Mouse (Mus musculus) heart, embryonic 16.5 days (tissue): Measurements from ENCODE around the gene Cx3cr1. TPM values are rescaled to one million over a fixed set of nuclear protein-coding genes. Genes with fewer than 3 reads are reported as not detected.

Experiments
- ATAC-seq: fragments of 200-750 bp; cut with Nextera tagmentation; replicated peaks from 2 replicates; pipeline ENCODE4 v1.8.0; 2017; ENCODE audit warnings: moderate number of reproducible peaks; ENCODE audit not compliant: insufficient read depth, low FRiP score; ENCODE audit errors: extremely low read depth
- H3K27ac ChIP-seq: fragments of 300-500 bp; sonication (generic); 2 replicates; pipeline ENCODE4 v1.5.1; 2014; ENCODE audit warnings: mild to moderate bottlenecking, low read length, control low read depth, moderate library complexity
- H3K27me3 ChIP-seq: fragments of 300-500 bp; sonication (generic); 2 replicates; pipeline ENCODE4 v1.6.1; 2014; ENCODE audit warnings: low read length, mixed read lengths; ENCODE audit not compliant: control insufficient read depth, insufficient read depth
- H3K36me3 ChIP-seq: fragments of 300-500 bp; sonication (generic); 2 replicates; pipeline ENCODE4 v1.6.1; 2014; ENCODE audit not compliant: control insufficient read depth, insufficient read depth
- H3K4me1 ChIP-seq: fragments of 300-500 bp; sonication (generic); 2 replicates; pipeline ENCODE4 v1.6.1; 2014; ENCODE audit warnings: low read length, mixed read lengths; ENCODE audit not compliant: control insufficient read depth, insufficient read depth
- H3K4me2 ChIP-seq: fragments of 300-500 bp; sonication (generic); 2 replicates; pipeline ENCODE4 v1.6.1; 2014; ENCODE audit warnings: low read depth, mild to moderate bottlenecking, control low read depth, low read length
- H3K4me3 ChIP-seq: fragments of 300-500 bp; sonication (generic); 2 replicates; pipeline ENCODE4 v1.5.1; 2014; ENCODE audit warnings: mild to moderate bottlenecking, control low read depth, low read length
- H3K9ac ChIP-seq: fragments of 300-500 bp; sonication (generic); 2 replicates; pipeline ENCODE4 v1.6.1; 2014; ENCODE audit warnings: low read length, control low read depth
- H3K9me3 ChIP-seq: fragments of 300-500 bp; sonication (generic); replicated peaks from 2 replicates; pipeline ENCODE4 v1.6.1; 2016; ENCODE audit warnings: low read length; ENCODE audit not compliant: control insufficient read depth
- WGBS: fragments of 180-500 bp; shearing (Covaris S2); extraction: QIAGEN DNeasy Blood & Tissue Kit; methylation state at CpG from one replicate; pipeline ENCODE4 v1.1.7; 2014; 5-methylcytosine and 5-hydroxymethylcytosine counted together
- polyA plus RNA-seq: library from polyadenylated mRNA; unstranded; fragments of >200 nt; fragmentation: Nextera tagmentation; extraction: Ambion mirVana; gene quantifications from 2 replicates; pipeline ENCODE4 v1.2.1, GENCODE M21; 2015

Gene Cx3cr1
- polyA plus RNA-seq, 1 experiment from 2014 or later, result 6.1 TPM

- H3K27me3 ChIP-seq, result no peaks in the 10 kb centered on the region
- no peaks in the 10 kb centered on the region for H3K9me3 ChIP-seq
- 69% methylated on average over 5 of the region's 5 CpGs for WGBS
- peak overlapping the region; percentile 67 for H3K9ac ChIP-seq
- no peak for ATAC-seq
- no peaks in the 10 kb centered on the region for H3K36me3 ChIP-seq
- H3K4me2 ChIP-seq, result no peak overlapping the region; the same call in 1 of the 2 replicates
- no peak overlapping the region for H3K4me3 ChIP-seq
- peak overlapping the region; percentile 99 for H3K27ac ChIP-seq
- H3K4me1 ChIP-seq, result peaks cover 38% of the 10 kb centered on the region
Measured at GRCm38 (mm10) chr9:120024625-120025024, 45.1 kb downstream of the Cx3cr1 start.

- WGBS, result 38% methylated on average over 10 of the region's 10 CpGs
- H3K36me3 ChIP-seq, result 0 out of 2 replicates have a peak, but pooled peaks cover under 1% of the 10 kb centered on the region
- peak overlapping the region; percentile 55 for H3K4me2 ChIP-seq
- no peaks in the 10 kb centered on the region for H3K27me3 ChIP-seq
- ATAC-seq, result no peak
- peak overlapping the region; percentile 28 for H3K4me3 ChIP-seq
- peak overlapping the region; percentile 99 for H3K27ac ChIP-seq
- no peaks in the 10 kb centered on the region for H3K9me3 ChIP-seq
- peak overlapping the region; percentile 67 for H3K9ac ChIP-seq
- H3K4me1 ChIP-seq, result peaks cover 38% of the 10 kb centered on the region
Measured at GRCm38 (mm10) chr9:120024171-120024570, 45.5 kb downstream of the Cx3cr1 start.

GRCm38 (mm10) chr9:120023086-120023811 lies 46.4 kb downstream of the Cx3cr1 start, which contains the start of gene Xirp1:
TSS of gene Xirp1 (minus strand) at chr9:120023598.
- WGBS, result 37% methylated on average over 18 of the region's 18 CpGs
- Histone ChIP-seq H3K27me3 (no peaks in the 10 kb centered on the region), H3K4me2 (peak within 1 kb of the TSS; percentile 71), H3K9me3 (no peaks in the 10 kb centered on the region), H3K4me3 (peak within 1 kb of the TSS; percentile 69), H3K4me1 (peaks cover 45% of the 10 kb centered on the region), H3K36me3 (peaks cover 9% of the 10 kb centered on the region), H3K9ac (peak within 1 kb of the TSS; percentile 88), H3K27ac (peak within 1 kb of the TSS; percentile 99)
- ATAC-seq, result peak; percentile 65

- no peaks in the 10 kb centered on the region for H3K27me3 ChIP-seq
- H3K4me3 ChIP-seq, result peak overlapping the region; percentile 69
- ATAC-seq, result peak; percentile 71
- H3K36me3 ChIP-seq, result peaks cover 14% of the 10 kb centered on the region
- H3K27ac ChIP-seq, result peak overlapping the region; percentile 99
- no peaks in the 10 kb centered on the region for H3K9me3 ChIP-seq
- 22% methylated on average over 5 of the region's 5 CpGs for WGBS
- peak overlapping the region; percentile 71 for H3K4me2 ChIP-seq
- H3K4me1 ChIP-seq, result peaks cover 40% of the 10 kb centered on the region
- peak overlapping the region; percentile 88 for H3K9ac ChIP-seq
Measured at GRCm38 (mm10) chr9:120021164-120021563, 48.5 kb downstream of the Cx3cr1 start.

- H3K9me3 ChIP-seq, result no peaks in the 10 kb centered on the region
- H3K36me3 ChIP-seq, result peaks cover 18% of the 10 kb centered on the region
- H3K9ac ChIP-seq, result peak overlapping the region; percentile 71
- peak overlapping the region; percentile 99 for H3K27ac ChIP-seq
- H3K4me1 ChIP-seq, result peaks cover 36% of the 10 kb centered on the region
- WGBS, result 19% methylated on average over 7 of the region's 7 CpGs
- H3K27me3 ChIP-seq, result no peaks in the 10 kb centered on the region
- ATAC-seq, result no peak
- H3K4me3 ChIP-seq, result peak overlapping the region; percentile 69
- peak overlapping the region; percentile 71 for H3K4me2 ChIP-seq
Measured at GRCm38 (mm10) chr9:120020285-120020890, 49.3 kb downstream of the Cx3cr1 start.

GRCm38 (mm10) chr9:120016956-120017355 lies 52.7 kb downstream of the Cx3cr1 start:
- Histone ChIP-seq H3K9ac (no peak overlapping the region), H3K27me3 (no peaks in the 10 kb centered on the region), H3K9me3 (no peaks in the 10 kb centered on the region), H3K4me1 (peaks cover 33% of the 10 kb centered on the region), H3K36me3 (peaks cover 35% of the 10 kb centered on the region), H3K4me3 (no peak overlapping the region), H3K27ac (no peak overlapping the region), H3K4me2 (no peak overlapping the region)
- no peak for ATAC-seq
- 58% methylated on average over 10 of the region's 10 CpGs for WGBS

GRCm38 (mm10) chr9:120014828-120015227 lies 54.9 kb downstream of the Cx3cr1 start:
- Histone ChIP-seq H3K4me1 (peaks cover 36% of the 10 kb centered on the region), H3K9ac (no peak overlapping the region), H3K4me3 (no peak overlapping the region), H3K9me3 (no peaks in the 10 kb centered on the region), H3K27ac (0 out of 2 replicates have a peak overlapping the region, but pooled peaks have one; percentile 11), H3K27me3 (no peaks in the 10 kb centered on the region), H3K4me2 (no peak overlapping the region), H3K36me3 (peaks cover 35% of the 10 kb centered on the region)
- 62% methylated on average over 6 of the region's 6 CpGs for WGBS
- ATAC-seq, result no peak

GRCm38 (mm10) chr9:120013251-120013820 lies 56.3 kb downstream of the Cx3cr1 start:
- no peak overlapping the region for H3K4me3 ChIP-seq
- H3K4me2 ChIP-seq, result no peak overlapping the region
- WGBS, result 58% methylated on average over 11 of the region's 11 CpGs
- ATAC-seq, result no peak
- H3K9me3 ChIP-seq, result no peaks in the 10 kb centered on the region
- no peaks in the 10 kb centered on the region for H3K27me3 ChIP-seq
- no peak overlapping the region for H3K9ac ChIP-seq
- peaks cover 28% of the 10 kb centered on the region for H3K4me1 ChIP-seq
- peaks cover 27% of the 10 kb centered on the region for H3K36me3 ChIP-seq
- H3K27ac ChIP-seq, result no peak overlapping the region

- H3K27me3 ChIP-seq, result no peaks in the 10 kb centered on the region
- H3K36me3 ChIP-seq, result peaks cover 25% of the 10 kb centered on the region
- H3K4me2 ChIP-seq, result no peak overlapping the region
- WGBS, result 73% methylated on average over 5 of the region's 5 CpGs
- ATAC-seq, result no peak
- H3K27ac ChIP-seq, result peak overlapping the region; percentile 49; the same call in 1 of the 2 replicates
- H3K4me1 ChIP-seq, result peaks cover 25% of the 10 kb centered on the region
- H3K9ac ChIP-seq, result no peak overlapping the region
- no peaks in the 10 kb centered on the region for H3K9me3 ChIP-seq
- no peak overlapping the region for H3K4me3 ChIP-seq
Measured at GRCm38 (mm10) chr9:120012781-120013180, 56.9 kb downstream of the Cx3cr1 start.
